Mouse (Mus musculus): ENCODE measurements around the gene Zdhhc14. TPM values are rescaled to one million over a fixed set of nuclear protein-coding genes. Genes with fewer than 3 reads are reported as not detected.

Zdhhc14 gene
- total RNA-seq, 1 experiment from 2014 or later, result 0.57 TPM

DNA sequence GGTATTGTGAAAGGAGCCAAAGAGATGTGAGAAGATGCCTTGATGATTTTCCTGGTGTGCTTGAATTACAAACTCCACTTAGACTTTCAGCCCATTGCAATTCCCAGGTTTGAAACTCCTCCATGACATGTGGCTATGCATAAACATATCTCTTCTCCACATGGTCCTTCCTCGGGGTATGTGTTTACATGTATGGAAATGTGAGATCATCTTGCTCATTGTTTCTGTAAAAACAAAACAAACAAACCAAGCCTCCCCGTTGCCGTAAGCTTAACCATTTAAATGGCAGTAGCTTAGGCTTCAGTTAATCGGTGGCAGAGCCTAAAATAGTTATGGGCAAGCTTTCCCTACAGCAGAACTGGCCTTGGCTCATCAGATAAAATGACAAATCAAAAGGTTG is 137.3 kb downstream of the Zdhhc14 start:
- ATAC-seq (replicated peaks; ENCODE audit: insufficient number of reproducible peaks, low FRiP score, low TSS enrichment, poor library complexity, severe bottlenecking), result no peak

DNA sequence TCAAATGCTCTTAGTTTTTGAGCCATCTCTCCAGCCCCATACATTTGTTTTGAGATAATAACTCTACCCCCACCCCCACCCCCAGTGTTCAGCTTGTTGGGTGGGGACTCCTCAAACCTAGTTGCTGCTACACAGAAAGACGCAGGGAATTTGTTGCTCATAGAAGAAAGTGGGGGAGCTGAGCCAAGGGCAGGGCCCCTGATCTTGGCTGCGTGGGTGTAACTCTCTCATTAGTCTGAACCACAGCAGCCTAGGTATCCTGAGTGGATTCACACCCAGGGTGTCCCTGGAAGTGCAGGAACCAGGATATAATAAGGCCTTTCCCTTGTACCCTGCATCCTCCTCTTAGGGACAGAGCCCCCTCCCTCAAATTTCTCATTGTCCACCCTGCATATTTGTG is 142.9 kb downstream of the Zdhhc14 start:
- ATAC-seq (replicated peaks; ENCODE audit: insufficient number of reproducible peaks, low FRiP score, low TSS enrichment, poor library complexity, severe bottlenecking), result no peak

DNA sequence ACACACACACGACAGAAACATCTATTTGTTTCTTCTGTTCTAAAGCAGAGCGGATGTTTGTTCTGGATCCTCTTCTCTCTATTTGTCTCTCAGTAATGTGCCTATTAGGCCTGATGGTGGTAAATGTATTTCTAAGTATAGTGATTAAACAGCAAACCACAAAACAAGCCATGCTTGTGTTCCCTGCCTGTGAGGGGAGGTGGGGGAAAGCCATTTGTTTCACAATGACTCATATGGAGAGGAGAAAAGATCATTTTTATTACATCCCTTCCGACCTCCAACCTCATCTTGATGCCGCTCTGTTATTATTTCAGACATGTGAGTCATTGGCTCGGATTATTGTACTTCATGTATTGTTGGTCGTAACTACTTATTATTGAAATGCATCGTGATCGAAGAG is 149.1 kb downstream of the Zdhhc14 start:
- ATAC-seq (replicated peaks; ENCODE audit: insufficient number of reproducible peaks, low FRiP score, low TSS enrichment, poor library complexity, severe bottlenecking), result no peak

DNA sequence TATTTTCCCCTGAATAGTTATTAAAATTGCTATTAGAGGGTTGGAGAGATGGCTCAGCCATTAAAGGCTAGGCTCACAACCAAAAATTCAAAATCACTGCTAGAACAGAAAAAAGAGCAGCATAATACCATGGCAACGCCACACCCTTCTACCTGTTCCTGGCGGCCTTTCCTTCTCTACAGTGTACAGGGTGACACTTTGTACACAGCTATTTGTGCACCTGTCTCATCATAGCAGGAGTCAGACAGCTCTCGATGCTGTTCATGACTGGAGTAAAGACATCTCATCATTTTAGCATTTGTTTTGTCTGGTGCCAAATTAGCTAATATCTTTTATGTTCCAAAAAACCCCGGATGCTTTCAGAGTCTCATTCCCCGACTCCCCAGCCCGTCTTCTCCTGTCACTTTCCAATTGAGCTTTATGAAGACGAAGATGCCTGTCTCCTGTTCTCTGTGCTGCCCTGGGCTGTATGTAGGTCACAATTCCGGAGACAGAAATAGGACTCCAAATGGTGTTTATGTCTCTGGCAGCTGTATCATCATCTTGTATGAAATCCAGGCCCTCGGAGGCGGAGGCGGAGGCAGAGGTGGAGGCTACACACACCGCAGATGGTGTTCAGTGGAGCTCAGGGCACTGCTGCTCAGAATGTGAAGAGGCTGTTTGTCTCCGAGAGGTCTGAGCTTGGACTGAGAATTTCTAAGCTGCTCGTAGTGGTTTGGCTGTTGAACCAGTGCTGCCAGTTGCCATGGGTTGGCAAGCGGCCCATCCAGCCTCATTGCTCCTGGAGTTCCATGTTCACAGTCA is 150.8 kb downstream of the Zdhhc14 start:
- ATAC-seq (replicated peaks; ENCODE audit: insufficient number of reproducible peaks, low FRiP score, low TSS enrichment, poor library complexity, severe bottlenecking), result no peak

DNA sequence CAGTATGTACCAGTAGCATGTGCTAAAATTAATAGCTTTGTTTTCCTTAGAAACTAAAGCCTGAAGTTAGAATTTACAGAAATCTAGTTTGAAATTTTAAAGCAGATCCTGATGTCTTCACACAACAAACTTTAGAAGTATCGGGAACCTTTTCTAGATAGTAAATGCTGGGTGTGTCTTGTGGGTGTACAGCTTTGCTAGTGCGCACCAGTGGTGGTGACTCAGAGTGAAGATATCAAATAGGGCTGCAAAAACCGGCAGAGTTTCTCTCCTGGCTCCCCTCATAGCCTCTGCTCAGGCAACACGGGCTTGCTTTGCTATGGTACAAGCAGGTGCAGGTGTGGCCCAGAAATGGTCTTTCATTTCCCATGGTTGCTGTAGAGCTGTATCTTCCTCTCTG is 157.8 kb downstream of the Zdhhc14 start:
- ATAC-seq (replicated peaks; ENCODE audit: insufficient number of reproducible peaks, low FRiP score, low TSS enrichment, poor library complexity, severe bottlenecking), result no peak

DNA sequence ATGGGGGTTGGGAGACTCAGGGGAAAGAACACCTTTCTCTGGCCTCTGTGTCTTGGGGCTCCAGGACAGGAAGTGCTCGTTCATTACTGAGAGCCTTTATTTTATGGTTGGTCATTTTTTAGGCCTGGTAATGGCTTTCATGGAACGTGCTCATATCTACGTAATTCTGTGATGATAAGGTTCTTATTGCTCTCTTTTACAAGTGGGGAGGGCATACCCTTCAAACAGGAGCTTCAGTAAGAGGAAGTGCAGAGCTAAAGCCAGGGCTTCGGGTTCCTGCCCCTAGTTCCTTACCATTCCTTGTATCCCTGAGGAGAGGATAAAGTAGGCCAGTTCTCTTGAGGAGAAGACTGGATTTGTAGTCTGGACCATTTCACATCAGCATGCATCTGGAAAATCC is 158.3 kb downstream of the Zdhhc14 start:
- ATAC-seq (replicated peaks; ENCODE audit: insufficient number of reproducible peaks, low FRiP score, low TSS enrichment, poor library complexity, severe bottlenecking), result no peak

DNA sequence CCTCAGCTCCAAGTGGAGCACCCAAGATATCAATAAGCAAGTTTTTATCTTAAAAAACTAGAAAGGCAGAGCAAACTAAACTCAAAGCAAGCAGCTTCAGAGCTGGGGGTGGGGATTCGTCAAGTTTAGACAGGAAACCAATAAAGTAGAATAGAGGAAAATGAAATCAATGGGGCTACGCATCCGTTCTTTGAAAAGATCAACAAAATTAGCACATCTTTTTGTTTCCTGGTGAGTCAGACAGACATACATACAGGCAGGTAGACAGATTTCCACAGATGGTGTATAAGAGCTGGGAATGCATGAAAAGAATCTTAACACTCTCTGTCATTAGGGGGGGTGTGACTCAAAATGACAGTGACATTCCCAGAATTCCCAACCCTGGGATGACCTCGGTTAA is 159.2 kb downstream of the Zdhhc14 start:
- ATAC-seq (replicated peaks; ENCODE audit: insufficient number of reproducible peaks, low FRiP score, low TSS enrichment, poor library complexity, severe bottlenecking), result no peak

DNA sequence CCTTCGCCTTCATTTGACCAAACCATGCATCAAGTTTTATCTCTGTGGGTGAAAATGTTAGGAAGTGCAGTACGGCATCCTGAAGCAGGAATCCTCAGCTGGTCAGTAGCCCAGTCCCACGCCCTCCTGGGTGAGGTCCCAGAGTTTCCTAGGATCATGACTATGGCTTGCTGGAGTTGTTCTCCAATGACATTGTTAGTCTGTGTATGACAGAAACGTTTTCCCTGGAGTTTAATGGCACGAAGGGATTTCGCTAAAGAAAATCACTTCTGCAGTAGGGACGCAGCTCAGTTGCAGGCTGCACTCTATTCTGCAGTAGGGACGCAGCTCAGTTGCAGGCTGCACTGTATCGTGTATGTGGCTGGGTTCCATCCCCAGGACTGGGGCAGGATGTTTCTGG is 161.6 kb downstream of the Zdhhc14 start:
- no peak for ATAC-seq (replicated peaks; ENCODE audit: insufficient number of reproducible peaks, low FRiP score, low TSS enrichment, poor library complexity, severe bottlenecking)

DNA sequence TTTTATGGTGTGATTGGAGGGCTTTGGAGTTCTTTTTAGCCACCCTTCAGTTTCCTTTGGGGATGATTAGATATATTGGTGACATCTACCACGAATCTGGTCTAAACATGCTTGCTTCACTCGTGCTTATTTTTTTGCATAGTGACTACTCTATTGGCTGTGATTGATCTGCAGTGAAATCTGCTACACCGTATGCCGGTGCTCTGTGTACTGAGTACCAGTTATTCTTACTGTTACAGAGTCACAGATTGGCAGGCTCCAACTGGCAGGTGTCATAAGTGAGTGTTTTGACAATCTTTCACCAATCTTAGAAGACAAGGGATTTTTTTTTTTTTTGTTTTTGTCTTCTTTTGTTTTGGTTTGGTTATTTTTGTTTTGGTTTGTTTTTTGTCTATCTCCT is 163.2 kb downstream of the Zdhhc14 start:
- ATAC-seq (replicated peaks; ENCODE audit: insufficient number of reproducible peaks, low FRiP score, low TSS enrichment, poor library complexity, severe bottlenecking), result no peak

DNA sequence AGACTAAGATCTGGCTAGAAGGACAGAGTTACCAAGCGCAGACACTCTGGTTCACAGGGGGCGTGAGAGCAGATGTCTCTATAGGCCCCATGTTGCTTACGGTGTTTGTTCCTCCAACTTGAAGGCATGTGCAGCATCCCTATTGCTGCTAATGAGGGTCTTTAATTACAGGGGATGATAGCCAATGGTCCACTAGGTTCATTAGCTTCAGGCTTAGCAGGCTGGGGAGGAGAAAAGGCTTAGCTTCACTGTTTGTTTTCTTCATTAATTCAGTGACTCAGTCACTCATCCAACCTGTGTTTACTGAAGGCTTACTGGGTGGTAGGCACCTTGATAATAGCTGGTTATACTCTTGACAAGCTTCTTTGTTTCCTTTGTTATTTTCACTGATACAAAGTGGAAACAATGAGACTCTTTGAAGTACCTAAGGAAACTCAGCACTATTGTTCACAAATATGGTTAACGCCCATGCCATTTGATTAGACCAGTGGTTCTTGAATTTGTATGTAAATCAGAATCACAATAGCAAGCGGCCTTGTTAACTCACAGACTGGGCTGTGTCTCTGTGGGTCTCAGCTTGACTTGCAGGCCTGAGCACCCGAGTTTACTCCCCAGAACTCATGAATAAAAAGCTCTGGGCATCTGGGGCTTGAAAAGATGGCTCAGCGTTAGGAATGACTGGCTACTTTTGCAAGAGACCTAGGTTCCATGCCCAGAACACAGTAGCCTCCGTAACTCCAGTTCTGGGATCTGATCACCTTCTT is 168.1 kb downstream of the Zdhhc14 start:
- no peak for ATAC-seq (replicated peaks; ENCODE audit: insufficient number of reproducible peaks, low FRiP score, low TSS enrichment, poor library complexity, severe bottlenecking)

DNA sequence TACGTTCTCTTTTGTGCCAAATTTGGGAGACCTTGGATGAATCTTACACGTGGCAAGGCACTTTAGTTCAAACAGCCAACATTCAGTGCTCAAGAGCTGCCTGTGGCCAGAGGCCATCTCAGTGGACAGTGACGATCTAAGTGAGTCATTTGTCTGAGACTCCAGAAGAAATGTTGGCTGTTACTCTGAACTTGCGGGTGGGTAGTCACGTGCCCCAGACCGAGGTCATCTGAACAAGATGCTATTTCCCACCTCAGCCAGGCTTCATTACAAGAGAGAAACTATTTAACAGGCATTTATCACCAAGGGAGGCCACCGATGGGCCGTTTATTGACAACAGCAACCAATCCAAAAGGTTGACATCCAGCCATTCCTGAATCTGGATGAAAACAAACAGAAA is 174.3 kb downstream of the Zdhhc14 start:
- no peak for ATAC-seq (replicated peaks; ENCODE audit: insufficient number of reproducible peaks, low FRiP score, low TSS enrichment, poor library complexity, severe bottlenecking)

DNA sequence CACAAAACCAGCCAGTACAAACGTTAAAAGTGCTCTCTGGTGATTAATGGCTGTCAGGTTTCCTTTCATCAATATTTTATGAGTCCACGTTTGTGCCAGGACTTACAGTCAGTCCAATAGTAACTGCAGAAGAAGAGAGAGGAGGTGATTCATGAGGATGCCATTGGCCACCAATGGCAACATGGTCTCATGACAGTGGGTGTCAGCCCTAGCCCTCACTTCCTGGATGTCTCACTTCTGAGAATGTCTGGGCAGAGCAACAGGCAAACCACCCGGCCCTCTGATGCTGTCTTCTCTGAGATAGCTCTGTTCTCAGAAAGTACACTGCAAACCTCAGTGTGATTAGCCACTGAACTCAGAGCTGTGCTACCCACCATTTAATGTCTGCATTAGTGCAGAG is 176.1 kb downstream of the Zdhhc14 start:
- no peak for ATAC-seq (replicated peaks; ENCODE audit: insufficient number of reproducible peaks, low FRiP score, low TSS enrichment, poor library complexity, severe bottlenecking)

DNA sequence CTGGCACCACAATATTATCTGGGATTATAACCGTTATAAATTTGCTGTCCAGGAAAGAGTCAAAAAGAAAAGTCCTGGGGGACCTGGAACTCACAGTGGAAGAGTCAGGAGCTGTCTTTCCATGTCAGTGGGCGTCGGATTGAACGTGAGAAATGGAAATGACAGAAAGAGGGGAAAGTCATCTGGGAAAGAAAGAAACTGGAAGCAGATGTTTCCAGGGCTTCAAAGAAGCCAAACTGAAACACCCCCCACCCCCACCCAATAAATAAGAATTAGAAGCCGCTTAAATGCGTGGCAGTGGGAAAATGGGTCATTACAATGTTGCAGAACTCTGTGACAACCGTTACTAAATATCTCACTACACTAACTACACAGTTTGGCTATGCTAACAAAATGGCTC is 176.6 kb downstream of the Zdhhc14 start:
- ATAC-seq (replicated peaks; ENCODE audit: insufficient number of reproducible peaks, low FRiP score, low TSS enrichment, poor library complexity, severe bottlenecking), result no peak

DNA sequence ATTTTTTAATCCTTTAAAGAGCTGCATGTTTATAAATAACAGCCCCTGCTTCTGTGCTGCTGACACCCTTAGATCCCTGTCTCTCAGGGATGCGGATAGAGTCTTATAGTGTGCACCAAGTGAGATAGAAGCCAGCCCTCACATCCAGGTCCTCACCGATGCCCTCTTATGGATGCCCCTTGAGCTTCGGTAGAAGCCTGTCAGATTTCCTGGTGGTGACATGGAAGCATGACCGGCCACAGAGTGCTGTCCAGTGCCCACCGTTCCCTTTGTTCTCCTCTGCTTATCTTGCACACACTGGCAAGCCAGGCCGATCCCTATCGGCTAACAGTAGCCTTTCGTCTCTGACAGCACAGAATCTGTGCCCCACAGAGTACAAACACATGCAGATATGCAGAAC is 183.6 kb downstream of the Zdhhc14 start:
- ATAC-seq (replicated peaks; ENCODE audit: insufficient number of reproducible peaks, low FRiP score, low TSS enrichment, poor library complexity, severe bottlenecking), result no peak

DNA sequence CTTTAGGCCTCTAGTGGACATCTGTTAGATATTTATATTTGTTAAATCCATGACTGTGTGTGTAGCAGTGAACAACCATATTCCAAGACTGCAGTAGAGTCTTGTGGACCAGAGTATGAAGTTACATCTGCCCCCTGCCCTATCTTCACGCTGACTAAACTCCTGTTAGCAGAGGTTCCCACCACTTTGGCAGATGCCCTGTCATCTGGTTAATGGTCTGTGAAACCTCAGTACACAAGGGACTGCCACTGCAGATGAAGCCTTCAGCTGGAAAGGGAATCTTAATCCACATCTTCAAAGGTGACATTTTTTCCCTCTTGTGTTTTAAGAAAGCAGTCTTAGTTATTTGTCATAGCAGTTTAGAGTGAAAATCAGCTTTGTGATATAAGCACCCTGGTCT is 187.0 kb downstream of the Zdhhc14 start:
- no peak for ATAC-seq (replicated peaks; ENCODE audit: insufficient number of reproducible peaks, low FRiP score, low TSS enrichment, poor library complexity, severe bottlenecking)

DNA sequence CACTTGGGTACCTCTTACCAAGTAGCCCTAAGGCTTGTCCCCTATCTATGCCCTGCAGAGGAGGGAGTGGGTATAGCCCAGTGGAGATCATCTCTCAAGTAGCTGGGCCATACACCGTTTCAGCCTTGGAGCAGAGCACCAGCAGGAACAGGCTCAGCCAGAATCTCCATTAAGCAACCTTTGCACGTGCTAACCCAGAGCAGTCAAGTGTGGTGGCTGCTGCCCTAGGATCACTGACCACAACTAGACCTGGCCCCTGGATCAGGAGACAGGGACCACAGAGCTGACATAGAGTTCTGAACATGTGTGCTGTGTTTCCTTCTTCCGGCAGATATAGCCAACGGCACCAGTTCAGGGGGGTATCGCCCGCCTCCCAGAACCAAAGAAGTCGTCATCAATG is 193.0 kb downstream of the Zdhhc14 start:
- ATAC-seq (replicated peaks; ENCODE audit: insufficient number of reproducible peaks, low FRiP score, low TSS enrichment, poor library complexity, severe bottlenecking), result no peak

DNA sequence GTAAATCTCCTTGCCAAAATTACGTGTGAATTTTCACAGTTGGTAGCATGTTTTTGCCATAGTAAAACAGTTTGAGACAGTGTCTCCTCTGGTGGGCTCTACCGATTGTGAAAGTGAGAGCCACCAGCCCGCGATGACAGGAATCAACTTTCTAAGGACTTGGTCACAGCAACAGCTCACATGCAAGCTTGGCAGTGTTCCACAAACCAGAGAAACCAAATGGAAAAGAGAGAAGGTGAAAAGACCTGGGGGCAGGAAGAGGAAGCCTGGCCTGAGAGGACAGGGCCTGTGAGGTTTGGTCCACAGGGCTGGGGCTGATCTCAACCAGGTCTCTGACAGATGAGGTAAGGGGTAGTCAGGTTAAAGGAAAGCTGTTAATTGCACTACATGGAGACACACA is 195.5 kb downstream of the Zdhhc14 start:
- ATAC-seq (replicated peaks; ENCODE audit: insufficient number of reproducible peaks, low FRiP score, low TSS enrichment, poor library complexity, severe bottlenecking), result no peak

DNA sequence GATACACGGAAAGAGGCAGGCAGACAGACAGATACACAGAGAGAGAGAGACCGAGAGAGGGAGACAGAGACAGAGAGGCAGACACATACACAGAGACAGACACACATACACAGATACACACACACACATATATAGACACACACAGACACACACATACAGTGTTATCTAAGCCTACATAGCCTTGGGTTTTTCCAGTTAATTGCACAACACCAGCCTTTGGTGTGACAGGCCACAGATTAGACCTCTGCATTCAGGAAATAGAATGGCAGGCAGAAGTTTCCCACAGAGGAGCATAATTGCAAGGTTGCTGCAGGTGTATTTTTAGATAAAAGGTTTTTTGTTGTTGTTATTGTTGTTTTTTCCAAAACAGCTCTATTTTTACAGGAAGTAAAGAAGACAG is 195.9 kb downstream of the Zdhhc14 start:
- ATAC-seq (replicated peaks; ENCODE audit: insufficient number of reproducible peaks, low FRiP score, low TSS enrichment, poor library complexity, severe bottlenecking), result no peak

DNA sequence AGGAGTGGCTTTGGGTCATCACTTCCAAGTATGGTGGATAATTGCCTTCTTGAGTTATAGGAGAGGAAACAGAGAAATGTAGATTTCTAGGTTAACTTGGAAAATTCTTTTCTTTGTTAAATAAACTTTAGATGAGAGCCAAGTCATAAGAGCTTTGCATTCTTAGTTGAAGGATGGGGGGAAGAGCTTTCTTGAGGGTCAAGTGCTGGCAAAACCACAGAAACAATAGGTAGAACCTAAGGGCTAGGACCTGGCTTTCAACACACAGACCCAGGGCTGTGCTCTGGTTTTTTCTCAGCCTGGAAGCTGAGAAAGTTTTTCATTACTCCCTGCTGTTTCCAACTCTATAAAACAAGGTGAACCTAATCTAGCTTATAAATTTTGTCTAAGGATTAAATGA is 196.3 kb downstream of the Zdhhc14 start:
- ATAC-seq (replicated peaks; ENCODE audit: insufficient number of reproducible peaks, low FRiP score, low TSS enrichment, poor library complexity, severe bottlenecking), result no peak

DNA sequence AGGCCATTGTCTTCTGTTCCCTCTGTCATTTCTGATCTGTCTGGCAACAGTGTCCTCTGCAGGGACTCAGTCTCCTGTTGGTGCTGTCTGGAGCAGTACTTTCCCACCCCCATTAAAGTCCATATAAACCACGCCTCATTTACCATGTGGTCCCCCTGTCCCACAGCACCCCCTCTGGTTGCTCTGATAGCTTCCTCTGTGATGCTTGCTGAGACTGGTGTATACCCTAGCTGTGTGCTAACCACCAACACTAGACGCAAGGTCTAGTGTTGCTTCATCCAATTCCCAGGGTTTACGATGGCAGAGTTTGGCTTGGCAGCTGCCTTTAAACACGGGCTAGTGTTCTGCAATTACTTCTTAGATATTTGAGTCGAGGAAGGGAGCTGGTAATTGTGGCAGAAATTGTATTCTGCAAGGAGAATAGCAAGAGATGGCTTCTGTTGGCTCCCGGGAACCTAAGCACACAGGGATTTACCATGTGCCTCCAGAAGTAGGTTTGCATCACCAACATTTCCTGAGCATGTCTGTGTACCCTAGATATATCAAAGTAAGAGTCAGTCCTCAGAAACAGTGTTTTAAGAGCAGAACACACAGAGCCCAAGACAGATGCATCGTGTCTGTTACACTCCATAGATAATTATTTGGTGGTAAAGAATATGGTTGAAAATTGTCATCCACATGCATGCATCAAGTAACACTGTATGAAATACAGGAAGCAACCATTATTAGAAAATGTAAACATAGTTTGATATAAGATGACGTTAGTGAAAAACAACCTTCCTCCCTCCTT is 198.6 kb downstream of the Zdhhc14 start:
- no peak for ATAC-seq (replicated peaks; ENCODE audit: insufficient number of reproducible peaks, low FRiP score, low TSS enrichment, poor library complexity, severe bottlenecking)

All from monocyte, adult 5-6 weeks (primary cell).